In the genomic region with DNA sequence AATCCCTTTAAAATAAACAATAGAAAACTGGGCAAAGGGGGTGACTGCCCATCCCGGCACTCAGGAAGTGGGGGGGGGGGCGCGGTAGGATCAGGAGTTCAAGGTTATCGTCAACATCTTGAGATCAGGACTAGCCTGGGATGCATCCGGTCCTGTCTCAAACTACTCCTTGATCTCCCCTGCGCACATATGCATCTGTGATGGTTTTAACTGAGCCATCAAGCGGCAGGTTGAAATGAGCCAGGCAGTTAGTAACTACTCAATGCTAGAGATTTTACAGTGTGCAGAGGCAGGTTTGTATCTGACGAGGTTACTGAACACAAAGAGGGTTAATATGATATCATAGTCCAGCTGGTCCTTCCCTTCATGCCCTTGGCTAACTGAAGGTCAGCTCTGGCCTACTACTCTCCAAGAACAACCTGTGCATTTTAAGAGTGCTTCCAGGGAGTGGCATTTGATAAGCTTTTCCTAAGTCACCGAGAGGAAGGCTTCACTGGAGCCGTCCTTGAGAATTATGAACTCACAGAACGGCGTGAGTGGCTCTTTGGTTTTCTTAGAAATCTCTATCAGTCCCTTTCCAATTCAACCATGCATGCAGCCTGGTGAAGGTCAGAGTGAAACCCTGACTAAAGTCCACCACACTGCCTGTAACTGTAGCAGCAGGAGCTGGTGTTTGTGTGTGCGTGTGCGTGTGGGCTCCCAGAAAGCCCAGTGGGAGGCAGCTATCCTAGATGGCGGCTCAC, we compare ENCODE assay signal across 14 mouse cellular contexts.
"Had no signal": no experiment of that assay in that cellular context is flagged by ENCODE, and none has a peak within 500 bp of the region (broad histone marks: within the 10 kb centered on the region; RNA-seq: fewer than 3 reads in every experiment).

No protein-coding gene starts in this region.

- H3K4me1 ChIP-seq: limb, embryonic 15.5 days had no signal

- H3K4me2 ChIP-seq: limb, embryonic 15.5 days; neural tube, embryonic 15.5 days had no signal

- H3K27me3 ChIP-seq: limb, embryonic 15.5 days had no signal

- H3K9ac ChIP-seq: limb, embryonic 15.5 days; liver, embryonic 14.5 days; neural tube, embryonic 15.5 days had no signal

- H3K36me3 ChIP-seq: limb, embryonic 15.5 days; midbrain, embryonic 10.5 days; neural tube, embryonic 15.5 days had no signal

- H3K4me3 ChIP-seq: limb, embryonic 15.5 days; midbrain, embryonic 10.5 days; myocyte; neural tube, embryonic 15.5 days had no signal

- H3K27ac ChIP-seq: limb, embryonic 15.5 days; liver, embryonic 14.5 days; midbrain, embryonic 10.5 days; neural tube, embryonic 15.5 days had no signal

- H3K9me3 ChIP-seq: limb, embryonic 15.5 days; midbrain, embryonic 10.5 days; neural tube, embryonic 15.5 days had no signal

- DNase-seq: layer of hippocampus, postnatal 36 days; lung, adult 18-20 months; lung, postnatal 4 days; midbrain, embryonic 14.5 days; retina, postnatal 1 day; right cerebral cortex, postnatal 4 days; spleen, adult 18-20 months; thymus, adult 2 months; thymus, postnatal 25 days had no signal
